Mouse (Mus musculus): ENCODE measurements around the gene Shroom3.
"Not testable (repeated sequence)": the region's sequence is repeated elsewhere in the genome, so short reads cannot be mapped to it uniquely, and the experiment has no call there.

Shroom3 gene

DNA sequence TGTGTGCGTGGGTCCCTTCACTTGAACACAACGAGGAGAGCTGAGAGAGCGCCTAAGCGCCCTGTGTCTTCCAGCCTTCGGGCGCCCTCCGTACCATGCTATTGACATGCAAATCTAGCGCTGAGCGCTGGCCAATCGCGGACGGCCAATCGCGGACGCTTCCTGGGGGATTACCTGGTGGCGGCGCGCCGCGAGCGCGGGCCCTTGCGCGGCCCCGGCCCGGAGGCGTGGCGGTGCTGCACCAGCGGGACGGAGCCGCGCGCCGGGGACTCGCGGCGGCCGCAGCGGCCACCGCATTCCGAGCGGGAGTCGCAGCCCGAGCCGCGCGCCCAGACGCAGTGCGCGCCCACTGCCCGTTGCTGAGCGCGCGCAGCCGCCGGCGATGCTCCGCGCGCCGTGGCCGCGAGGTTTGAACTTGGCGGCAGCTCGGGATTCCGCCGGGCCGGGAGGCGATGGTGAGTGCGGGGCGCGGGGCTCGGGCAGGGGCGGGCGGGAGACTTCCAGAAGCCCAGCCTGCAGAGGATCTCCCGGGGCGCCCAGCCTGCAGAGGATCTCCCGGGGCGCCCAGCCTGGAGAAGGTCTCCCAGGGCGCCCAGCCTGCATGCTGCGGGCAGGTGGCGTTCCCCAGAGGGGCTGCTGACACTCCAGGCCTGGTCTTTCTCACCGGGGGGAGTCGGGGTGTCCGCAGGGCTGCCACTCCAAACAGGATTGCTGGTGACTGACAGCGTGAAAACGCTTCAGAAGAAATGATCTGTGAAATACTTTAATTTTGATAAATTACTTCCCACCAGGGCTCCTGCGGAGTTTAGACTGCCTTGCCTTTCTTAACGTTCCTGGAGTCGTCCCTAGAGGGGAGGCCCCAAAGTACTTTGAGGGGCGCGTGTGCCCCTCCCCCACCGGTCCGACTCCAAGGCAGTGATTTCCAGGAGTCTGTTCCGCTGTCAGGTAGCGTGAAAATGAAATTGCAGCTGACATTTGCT is 214.8 kb downstream of the Shroom3 start:
- DNase-seq = peak; percentile 95

DNA sequence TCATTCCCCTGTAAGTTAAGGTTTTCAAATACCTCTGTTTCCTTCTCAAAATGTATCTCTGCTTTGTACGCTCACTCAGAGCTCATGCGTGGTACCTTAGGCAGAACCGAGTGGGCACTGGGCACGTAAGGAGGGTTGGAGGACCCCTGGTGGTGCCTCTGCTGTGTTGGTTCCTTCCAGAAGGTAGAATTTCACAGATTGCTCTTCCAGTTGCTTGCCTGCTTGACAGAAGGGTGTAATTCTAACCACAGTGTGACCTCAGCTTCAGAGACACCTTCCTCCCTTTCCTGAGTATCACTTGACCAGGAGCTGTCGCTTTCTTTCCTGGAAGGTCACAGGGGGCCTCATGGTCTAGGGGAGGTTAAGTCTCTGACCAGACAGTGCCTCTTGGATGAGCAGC is 217.2 kb downstream of the Shroom3 start:
- DNase-seq = no peak

GRCm38 (mm10) chr5:92901870-92902269 is 218.6 kb downstream of the Shroom3 start:
- no peak for DNase-seq

GRCm38 (mm10) chr5:92905146-92905545 is 221.9 kb downstream of the Shroom3 start:
- no peak for DNase-seq

GRCm38 (mm10) chr5:92905594-92906008 is 222.4 kb downstream of the Shroom3 start:
- peak; percentile 90 for DNase-seq

DNA sequence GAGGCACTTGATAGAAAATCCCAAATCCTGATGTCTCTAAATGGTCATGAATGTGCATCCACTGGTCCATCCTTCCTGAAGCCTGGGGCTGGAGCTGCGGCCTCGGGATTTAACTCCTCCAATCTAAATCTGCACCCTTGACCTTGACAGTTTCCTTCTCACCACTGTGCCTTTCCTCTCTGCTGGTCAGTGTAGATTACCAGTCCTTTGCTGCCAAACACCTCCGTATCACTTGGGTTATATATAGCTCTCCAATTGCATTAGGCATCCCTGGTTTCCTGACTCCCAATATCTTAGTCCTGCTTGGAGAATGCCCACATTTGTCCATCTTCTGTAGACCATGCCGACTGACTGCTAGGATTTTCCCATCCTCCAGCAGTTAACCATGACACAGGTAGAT is 225.0 kb downstream of the Shroom3 start:
- DNase-seq = no peak

GRCm38 (mm10) chr5:92910838-92911237 is 227.6 kb downstream of the Shroom3 start:
- DNase-seq = no peak

- DNase-seq = peak; percentile 71
Measured at GRCm38 (mm10) chr5:92915421-92915820, 232.2 kb downstream of the Shroom3 start.

DNA sequence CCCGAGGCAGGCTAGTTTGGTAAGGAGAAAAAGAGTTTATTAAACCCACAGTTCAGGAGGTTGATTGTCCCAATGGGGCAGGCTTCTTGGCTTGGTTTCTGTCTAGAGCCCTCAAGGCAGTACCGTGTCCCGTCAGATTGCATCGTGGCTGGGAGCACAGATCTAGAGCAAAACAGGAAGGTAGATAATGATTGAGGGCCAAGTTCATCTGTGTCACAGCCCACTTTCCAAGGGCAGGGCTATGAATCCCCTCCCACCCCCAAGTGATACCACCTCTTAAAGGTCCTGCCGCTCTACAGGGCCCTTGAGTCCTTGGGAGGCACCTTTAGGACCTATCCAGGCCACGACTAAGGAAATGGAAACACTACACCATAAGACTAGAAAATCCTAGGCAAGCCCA is 234.5 kb downstream of the Shroom3 start:
- DNase-seq = no peak

DNA sequence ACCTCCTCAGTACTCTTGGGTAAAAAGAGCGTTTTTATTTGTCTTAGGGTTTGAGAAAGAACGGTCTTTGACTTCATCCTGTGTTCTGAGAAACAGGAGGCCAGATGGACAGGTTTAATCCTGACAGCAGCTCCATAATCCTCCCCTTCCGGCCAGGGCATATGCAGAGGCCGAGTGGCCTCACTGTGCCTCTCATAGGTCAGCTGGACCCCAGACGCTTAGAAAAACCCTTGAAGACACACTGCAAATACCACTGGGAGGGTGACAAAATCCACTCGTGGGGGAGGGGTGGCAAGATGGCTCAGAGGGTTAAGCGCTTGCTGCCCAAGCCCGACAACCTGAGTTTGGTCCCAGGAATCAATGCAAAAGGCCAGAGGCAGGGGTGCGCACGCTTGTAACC is 234.9 kb downstream of the Shroom3 start:
- DNase-seq = no peak

DNA sequence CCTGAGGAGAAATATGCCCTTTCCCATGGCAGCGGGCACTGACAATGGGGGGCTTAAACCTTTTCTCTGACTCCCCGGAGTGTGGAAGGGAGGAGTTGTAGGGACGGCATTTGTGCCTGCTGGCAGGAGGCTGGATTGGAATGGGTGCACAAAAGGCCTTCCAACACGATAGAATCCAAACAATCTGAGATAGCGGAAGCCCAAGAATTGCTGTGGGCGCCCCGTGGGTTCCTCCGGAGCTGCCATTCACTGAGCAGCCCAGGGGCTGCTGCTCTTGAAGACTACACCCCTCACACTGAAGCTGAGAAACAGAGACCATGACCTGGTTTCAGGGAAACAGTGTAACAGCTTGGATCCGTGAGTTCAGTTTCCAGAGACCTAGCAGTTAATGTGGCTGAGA is 235.6 kb downstream of the Shroom3 start:
- no peak for DNase-seq

- DNase-seq = no peak
Measured at GRCm38 (mm10) chr5:92919390-92919789, 236.2 kb downstream of the Shroom3 start.

DNA sequence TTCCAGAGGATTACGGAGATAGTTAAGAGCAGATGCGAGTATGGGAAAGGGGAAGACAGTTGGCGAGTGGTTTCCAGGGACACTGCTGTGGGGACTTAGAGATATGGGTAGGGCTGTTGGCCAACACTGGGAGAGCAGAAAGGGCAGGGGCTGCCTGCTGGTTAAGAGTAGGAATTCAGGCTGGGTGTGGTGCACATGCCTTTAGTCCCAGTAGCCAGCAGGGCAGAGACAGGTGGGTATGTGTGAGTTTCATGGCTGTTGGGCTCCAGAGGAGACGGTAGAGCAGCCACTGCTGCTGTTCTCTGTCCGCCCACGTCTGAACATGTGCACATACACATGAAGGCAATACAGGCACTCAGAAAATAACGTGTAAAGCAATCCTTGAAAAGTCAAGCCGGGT is 237.7 kb downstream of the Shroom3 start:
- no peak for DNase-seq

DNA sequence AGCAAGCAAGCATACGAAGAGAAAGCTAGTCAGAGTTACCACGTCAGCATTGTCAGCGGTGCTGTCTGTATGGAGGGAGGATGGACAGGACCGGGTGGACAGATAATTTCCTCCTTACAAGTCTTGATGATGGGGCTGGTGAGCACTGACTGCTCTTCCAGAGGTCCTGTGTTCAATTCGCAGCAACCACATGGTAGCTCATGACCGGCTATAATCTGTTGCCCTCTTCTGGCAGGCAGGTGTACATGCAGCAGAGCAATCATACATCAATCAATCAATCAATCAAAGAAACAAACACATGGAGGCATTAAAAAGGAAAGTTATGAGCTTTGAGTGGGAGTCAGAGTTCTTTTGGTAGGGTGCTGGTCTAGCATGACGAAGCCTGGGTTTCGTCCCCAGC is 238.5 kb downstream of the Shroom3 start:
- no peak for DNase-seq

DNA sequence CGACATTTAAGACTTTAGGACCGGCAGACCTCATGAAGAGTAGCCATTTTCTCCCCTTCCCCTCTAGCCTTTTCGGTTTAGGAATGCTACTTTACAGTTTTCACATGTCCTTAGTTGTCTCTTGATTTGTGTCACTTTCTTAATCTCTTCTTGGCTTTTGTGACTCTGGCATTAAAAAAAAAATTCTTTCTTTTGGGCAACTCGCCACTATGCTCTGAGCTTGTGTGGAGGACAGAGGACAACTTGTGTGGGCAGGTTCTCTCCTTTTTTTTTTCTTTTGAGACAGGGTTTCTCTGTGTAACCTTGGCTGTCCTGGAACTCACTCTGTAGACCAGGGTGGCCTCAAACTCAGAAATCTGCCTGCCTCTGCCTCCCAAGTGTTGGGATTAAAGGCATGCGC is 239.7 kb downstream of the Shroom3 start:
- DNase-seq = not testable (repeated sequence)

GRCm38 (mm10) chr5:92924851-92925477 is 241.7 kb downstream of the Shroom3 start:
- DNase-seq = peak; percentile 64

DNA sequence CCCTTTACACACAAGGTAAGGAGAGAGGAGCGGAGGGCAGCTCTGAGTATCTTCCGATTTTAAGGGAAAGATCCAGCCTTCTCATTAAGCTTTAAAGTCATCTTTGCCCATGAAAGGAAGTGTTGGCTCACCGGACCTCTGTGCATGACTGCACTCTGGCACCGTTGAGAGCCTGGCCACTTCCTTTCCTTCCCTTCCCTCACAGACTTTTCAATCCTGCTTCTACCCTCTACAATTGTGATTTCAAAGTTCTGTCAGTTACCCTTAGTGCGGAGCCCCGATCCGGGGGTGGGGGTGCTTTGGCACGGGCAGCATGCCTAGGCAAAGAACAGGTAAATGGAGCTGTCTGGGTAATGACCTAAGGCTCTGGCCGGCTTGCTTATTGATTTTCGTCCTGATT is 244.4 kb downstream of the Shroom3 start:
- no peak for DNase-seq

DNA sequence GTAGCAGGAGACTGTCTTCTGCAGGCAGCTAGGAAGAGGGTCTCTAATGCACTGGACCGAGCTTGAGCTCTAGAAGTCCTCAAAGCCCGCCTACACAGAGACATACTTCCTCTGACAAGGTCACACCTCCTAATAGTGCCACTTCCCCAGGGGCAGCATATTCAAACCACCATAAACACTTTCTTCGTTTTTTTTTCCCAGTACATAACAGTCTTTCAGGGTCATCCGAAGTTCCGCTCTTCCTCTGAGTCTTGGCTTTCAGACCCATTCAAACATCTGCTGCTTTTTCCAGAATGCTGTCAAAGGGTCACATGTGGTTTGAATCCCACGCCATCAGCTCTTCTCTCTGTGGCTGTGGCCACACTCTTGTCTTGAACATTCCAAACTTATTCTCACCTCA is 247.3 kb downstream of the Shroom3 start:
- peak; percentile 40 for DNase-seq

DNA sequence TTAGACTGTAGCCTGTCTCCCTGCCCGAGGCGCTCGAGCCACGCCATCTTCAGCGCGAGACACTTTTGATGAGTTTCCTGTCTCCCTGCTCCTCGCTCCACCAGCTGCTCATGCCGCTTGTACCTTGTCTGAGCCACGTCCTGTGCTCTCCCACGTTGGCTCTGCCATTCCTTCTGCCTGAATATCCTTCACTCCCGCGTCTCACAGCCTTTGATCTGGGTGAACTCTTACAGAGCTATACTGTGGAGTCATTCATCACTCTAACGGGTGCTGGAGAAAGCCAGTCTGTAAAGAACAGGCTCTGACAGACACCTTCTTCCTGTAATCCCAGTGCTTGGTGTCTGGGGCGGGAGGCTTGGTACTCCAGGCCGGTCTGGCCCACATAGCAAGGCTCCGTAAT is 248.1 kb downstream of the Shroom3 start:
- peak; percentile 60 for DNase-seq

DNA sequence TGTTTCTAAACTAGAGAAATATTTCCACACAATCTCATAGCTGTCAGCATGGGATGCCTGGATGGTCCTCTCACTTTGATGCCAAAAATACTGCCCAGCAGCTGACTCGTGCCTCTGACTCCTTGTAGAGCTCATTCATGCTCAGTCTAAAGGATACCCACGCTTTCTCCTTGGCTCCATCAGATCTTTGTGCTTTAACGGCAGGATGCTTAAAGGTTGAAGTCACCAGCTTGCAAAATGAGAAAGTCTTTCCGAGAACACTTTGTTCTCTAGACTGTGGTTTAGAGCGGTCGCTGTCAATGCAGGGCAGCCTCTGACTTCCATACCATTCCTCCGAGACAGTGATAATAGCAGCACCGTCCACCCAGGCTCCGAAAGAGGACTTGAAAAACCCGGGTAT is 249.8 kb downstream of the Shroom3 start:
- DNase-seq = no peak

- no peak for DNase-seq
Measured at GRCm38 (mm10) chr5:92933599-92934217, 250.5 kb downstream of the Shroom3 start.

DNA sequence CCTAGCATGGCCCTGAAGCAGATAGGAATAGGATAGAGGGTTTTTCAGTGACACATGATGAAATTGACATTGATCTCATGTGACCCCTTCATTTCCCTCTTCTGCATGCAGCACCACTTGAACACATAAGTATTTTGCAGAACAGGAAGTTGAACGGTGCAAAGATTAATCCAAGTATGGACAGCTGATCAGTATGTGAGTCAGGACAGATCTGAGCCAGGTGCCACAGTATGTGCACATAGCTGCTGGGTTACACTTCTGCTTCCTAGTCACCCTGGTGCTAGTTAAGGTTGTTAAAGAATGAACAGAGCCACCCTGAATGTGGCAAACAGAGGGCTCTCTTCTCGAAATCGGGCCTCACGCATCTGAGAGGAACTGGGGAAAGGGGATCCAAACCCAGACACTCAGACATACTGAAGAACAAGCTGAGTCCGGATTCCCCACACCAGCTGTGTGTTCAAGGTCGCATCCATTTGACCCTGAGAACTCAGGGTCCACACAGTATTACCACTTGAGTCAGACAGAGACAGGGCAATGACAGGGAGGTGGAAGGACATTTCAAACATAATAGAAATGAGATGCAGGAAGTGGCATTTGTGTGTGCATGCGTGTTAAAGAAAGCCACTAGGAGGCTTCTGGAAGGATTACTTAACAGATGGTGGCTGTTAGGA is 251.2 kb downstream of the Shroom3 start:
- DNase-seq = no peak

DNA sequence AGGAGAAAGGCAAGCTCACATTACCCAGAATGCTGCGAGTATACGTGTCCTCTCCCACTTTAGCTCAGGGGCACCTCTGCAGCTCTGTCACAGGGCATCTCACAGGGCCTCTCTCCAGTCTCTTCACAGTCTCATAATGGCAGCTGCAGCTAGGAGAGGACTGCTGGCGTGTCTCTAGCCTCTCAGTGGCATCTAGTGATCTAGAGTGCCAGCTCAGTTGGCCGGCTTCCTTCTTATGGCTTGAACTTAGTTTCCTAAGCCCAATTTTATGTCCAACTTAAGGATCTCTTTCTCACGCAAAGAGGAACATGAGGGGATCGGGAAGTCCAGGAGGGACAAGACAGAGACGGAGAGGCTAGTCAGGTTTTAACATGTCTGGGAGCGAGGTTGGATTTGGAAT is 252.6 kb downstream of the Shroom3 start:
- DNase-seq = no peak
